Mouse (Mus musculus): ENCODE data around the gene Ube2d3. TPM values are rescaled to one million over a fixed set of nuclear protein-coding genes. Genes with fewer than 3 reads are reported as not detected.

The Ube2d3 gene
- 166 and 187 TPM in 2 replicates for polyA plus RNA-seq (2012; rRNA removed)

DNA sequence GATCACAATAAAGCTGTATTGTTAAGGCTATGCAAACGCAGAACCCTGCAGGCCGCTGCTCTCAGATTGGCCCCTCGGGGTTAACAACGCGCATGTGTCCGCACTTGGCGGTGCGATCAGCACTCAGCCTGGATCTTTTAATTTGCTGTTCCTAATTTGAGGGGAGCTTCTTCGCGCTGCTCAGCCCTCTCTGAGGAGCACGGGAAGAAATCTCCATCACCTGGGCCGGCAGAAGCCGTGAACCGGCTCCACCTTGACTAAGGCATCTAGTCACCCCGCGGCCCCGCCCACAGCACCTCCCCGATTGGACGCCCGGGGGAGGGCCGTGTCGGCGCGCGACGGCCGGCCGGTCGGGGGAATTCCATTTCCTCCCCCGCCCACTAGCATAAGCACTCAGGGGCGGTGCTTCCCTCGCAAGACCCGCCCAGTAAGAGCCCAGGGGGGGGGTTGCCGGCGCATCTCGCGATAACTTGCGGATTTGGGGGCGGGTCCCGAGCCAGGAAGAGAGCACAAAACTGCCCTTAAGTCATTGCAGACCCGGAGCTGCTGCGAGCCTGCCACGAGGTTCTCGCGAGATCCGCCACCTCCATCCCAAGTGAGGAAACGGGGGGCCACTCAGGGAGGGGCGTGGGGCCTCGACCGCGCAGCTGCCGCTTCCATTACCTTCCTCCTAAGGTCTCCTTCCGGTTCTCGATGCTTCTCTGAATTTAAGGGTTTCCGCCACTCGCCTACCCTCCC, at the start of gene Ube2d3:
Gene Ube2d3, plus strand, starts transcription at position 392 of the 738 bp plus-strand sequence.
- peak; percentile 99 for DNase-seq (ENCODE audit: extremely low spot score in 1 of 2, low spot score in 1 of 2)

DNA sequence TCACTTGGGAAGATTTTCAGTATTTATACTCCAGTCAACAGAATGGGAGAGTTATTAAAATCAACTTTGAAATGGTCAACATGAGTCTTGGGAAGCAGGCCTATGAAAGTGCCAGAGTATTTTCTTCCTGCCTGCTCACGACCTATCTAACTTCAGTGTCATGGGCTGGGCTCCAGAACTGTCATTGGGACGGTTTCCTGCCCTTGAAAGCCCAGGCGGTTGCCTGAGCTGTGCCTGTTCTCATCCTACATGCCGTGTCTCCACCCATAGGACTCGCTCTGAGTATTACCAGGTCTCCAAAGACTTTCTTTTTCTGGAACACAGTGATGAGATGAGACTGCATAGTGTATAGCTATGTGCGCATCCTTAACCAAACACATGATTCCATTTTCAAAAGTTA, 44.8 kb upstream of the Ube2d3 start:
- no peak for DNase-seq (ENCODE audit: extremely low spot score in 1 of 2, low spot score in 1 of 2)

DNA sequence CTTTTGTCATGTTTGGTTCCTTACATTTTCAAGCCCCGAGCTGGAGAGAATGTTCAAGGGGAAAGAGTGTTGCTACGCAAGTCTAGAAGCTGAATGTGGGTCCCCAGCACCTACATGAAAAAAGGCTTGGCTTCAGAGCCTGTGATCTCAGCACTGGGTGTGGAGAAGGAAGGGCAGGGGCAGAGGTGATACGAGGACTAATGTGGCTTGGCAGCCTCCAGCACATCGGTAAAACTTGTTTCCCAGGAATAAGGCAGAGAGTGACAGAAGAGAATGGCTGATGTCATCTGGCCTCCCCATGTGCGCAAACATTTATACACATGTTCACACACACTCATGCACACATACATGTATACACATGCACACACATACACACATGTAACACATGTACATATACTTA, 42.9 kb upstream of the Ube2d3 start:
- no peak for DNase-seq (ENCODE audit: extremely low spot score in 1 of 2, low spot score in 1 of 2)

- no peak for DNase-seq (ENCODE audit: extremely low spot score in 1 of 2, low spot score in 1 of 2)
Observed at GRCm38 (mm10) chr3:135396081-135396480, 41.9 kb upstream of the Ube2d3 start.

GRCm38 (mm10) chr3:135397112-135397511, 40.8 kb upstream of the Ube2d3 start:
- no peak for DNase-seq (ENCODE audit: extremely low spot score in 1 of 2, low spot score in 1 of 2)

DNA sequence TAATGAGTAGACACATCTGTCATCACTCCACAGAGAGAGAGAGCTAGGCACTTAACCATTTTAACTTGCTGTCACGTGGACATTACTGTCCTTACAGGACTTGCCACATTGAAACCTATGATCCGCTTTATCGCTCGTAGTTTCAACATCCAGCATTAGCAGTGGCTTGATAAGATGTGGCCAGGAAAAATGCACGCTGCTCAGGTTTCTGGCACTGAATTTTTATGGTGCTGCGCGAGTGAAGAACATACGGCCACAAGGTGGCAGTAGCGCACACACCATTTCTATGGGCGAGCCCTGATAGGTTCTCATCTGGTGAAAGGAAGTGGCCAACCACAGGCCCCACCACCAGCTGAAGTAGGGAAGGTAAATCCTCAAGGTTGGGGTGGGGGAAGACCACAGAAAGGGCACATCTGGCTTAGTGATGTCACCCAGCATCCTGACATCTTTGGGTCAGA, 35.7 kb upstream of the Ube2d3 start:
- DNase-seq (ENCODE audit: extremely low spot score in 1 of 2, low spot score in 1 of 2): peak; percentile 66 to 91

GRCm38 (mm10) chr3:135403211-135403610, 34.7 kb upstream of the Ube2d3 start:
- no peak for DNase-seq (ENCODE audit: extremely low spot score in 1 of 2, low spot score in 1 of 2)

- no peak for DNase-seq (ENCODE audit: extremely low spot score in 1 of 2, low spot score in 1 of 2)
Observed at GRCm38 (mm10) chr3:135403856-135404255, 34.1 kb upstream of the Ube2d3 start.

GRCm38 (mm10) chr3:135404599-135404998, 33.4 kb upstream of the Ube2d3 start:
- no peak for DNase-seq (ENCODE audit: extremely low spot score in 1 of 2, low spot score in 1 of 2)

DNA sequence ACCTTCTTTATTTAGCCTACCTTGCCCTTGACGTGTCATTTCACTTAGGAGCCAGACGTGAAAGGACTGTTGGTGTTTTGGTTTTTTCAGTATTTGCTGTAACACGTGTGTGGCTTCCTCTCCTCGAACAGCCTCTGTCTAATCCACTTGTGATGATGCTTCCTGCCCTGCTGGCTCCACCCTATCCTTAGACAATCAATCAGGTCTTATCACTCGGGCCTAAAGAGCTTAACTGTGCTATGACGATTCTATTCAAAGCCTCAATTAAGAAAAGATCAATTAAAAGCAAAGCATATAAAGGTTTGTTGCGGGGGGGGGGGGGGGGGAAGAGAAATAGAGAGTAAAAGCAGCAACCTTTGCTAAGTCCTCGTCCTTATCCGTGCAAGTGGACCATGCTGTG, 30.6 kb upstream of the Ube2d3 start:
- DNase-seq (ENCODE audit: extremely low spot score in 1 of 2, low spot score in 1 of 2): no peak

GRCm38 (mm10) chr3:135409219-135409618, 28.7 kb upstream of the Ube2d3 start:
- no peak for DNase-seq (ENCODE audit: extremely low spot score in 1 of 2, low spot score in 1 of 2)

- no peak for DNase-seq (ENCODE audit: extremely low spot score in 1 of 2, low spot score in 1 of 2)
Observed at GRCm38 (mm10) chr3:135411056-135411455, 26.9 kb upstream of the Ube2d3 start.

DNA sequence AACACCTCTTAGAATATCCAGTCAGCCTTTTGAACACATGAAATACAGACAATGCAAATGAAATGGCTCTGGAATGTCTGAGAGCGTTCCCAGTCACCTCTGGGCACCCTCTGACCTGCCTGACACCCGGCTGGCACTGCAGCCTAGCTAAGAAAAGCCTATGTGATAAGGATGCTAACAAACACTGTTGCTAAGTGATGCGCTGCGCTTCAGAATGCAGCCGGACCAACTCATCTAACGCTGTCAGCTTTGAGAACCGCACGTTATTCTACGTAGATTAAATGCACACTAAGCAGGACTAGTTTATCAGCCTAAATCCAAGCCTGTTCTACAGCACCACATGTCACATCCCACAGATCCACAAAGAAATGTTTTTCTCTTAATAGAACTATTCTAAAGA, 26.1 kb upstream of the Ube2d3 start:
- no peak for DNase-seq (ENCODE audit: extremely low spot score in 1 of 2, low spot score in 1 of 2)

- DNase-seq (ENCODE audit: extremely low spot score in 1 of 2, low spot score in 1 of 2): no peak
Observed at GRCm38 (mm10) chr3:135417245-135417644, 20.7 kb upstream of the Ube2d3 start.

DNA sequence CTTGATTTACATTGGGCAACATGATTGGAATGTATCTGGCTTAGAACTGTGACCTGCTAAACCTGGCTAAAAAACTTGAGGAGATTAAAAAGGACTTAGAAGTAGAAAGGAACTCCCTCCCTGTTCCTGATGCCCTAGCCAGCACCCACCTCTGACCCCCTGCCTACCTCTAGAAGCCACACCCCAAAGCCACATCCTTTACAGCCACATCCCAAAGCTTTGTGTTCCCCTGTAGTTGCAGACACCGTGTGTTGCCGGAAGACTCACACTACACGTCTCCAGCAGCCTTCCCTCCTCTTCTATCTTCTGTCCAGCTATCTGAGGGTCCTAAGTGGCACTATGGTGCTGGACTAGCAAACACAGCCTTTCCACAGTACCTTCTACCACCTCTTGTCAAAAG, 20.1 kb upstream of the Ube2d3 start:
- no peak for DNase-seq (ENCODE audit: extremely low spot score in 1 of 2, low spot score in 1 of 2)

DNA sequence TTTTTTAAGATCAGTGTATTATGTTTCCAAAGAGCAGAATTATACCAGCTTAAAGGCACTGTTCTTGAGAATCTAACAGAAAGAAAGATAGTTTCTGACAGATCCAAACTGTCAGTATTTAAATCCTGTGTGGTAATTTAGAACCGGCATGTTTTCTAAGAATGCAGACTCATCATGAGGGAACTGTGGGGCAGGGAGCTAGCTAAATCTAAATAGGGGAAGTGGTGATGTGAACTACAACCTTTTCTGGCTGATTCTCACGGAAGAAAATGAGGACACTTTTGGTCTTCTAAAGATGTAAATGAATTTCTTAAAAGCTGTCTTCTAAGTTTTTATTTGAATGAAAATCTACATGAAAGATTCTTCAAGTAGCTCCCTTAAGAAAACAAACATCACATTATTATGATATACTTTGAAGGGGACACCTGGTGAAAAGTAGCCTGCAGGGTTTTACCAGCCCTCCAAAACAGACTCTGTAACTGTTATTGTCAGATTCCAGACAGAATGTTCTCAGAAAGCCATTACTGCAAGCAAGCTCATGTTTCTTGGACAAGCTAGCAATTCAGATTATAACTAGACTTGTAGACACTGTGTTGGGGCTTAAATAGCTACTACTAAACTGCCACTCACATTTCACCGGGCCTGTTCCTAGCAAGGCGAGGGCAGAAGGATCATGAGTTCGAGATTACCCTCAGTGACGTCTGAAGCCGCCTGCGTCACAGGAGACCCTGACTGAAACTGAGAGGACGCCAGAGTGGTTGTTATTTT, 17.2 kb upstream of the Ube2d3 start:
- DNase-seq (ENCODE audit: extremely low spot score in 1 of 2, low spot score in 1 of 2): no peak

GRCm38 (mm10) chr3:135421310-135421594, 16.7 kb upstream of the Ube2d3 start:
- DNase-seq (ENCODE audit: extremely low spot score in 1 of 2, low spot score in 1 of 2): no peak

- no peak for DNase-seq (ENCODE audit: extremely low spot score in 1 of 2, low spot score in 1 of 2)
Observed at GRCm38 (mm10) chr3:135422232-135422855, 15.6 kb upstream of the Ube2d3 start.

- DNase-seq (ENCODE audit: extremely low spot score in 1 of 2, low spot score in 1 of 2): peak in 1 of 2 experiments; percentile 79
Observed at GRCm38 (mm10) chr3:135422856-135423607, 14.9 kb upstream of the Ube2d3 start.

GRCm38 (mm10) chr3:135423608-135424212, 14.2 kb upstream of the Ube2d3 start, which contains the start of gene Cisd2:
Cisd2 (minus strand) TSS chr3:135423925.
- DNase-seq (ENCODE audit: extremely low spot score in 1 of 2, low spot score in 1 of 2): no peak
